Mouse (Mus musculus) limb, embryonic 11.5 days (tissue): ENCODE data around the gene Kif19a. TPM values are rescaled to one million over a fixed set of nuclear protein-coding genes. Genes with fewer than 3 reads are reported as not detected.

ENCODE experiments used
- ATAC-seq: fragments of 200-750 bp; cut with Nextera tagmentation; 2 replicates; pipeline ENCODE4 v1.8.0; 2017; ENCODE audit warnings: low read depth; ENCODE audit not compliant: insufficient number of reproducible peaks, low FRiP score, low TSS enrichment
- DNase-seq: peaks from one replicate; pipeline ENCODE4 v3.0.0-alpha.2; 2015; ENCODE audit warnings: low spot score
- H3K27ac ChIP-seq: fragments of 300-500 bp; sonication (generic); replicated peaks from 2 replicates; pipeline ENCODE4 v1.5.1; 2014; ENCODE audit warnings: low read depth, mild to moderate bottlenecking, low read length
- H3K27me3 ChIP-seq: fragments of 300-500 bp; sonication (generic); 2 replicates; pipeline ENCODE4 v1.6.1; 2014; ENCODE audit warnings: mild to moderate bottlenecking, low read length, mixed read lengths; ENCODE audit not compliant: control insufficient read depth, insufficient read depth
- H3K36me3 ChIP-seq: fragments of 300-500 bp; sonication (generic); 2 replicates; pipeline ENCODE4 v1.6.1; 2014; ENCODE audit warnings: mild to moderate bottlenecking, low read length, moderate library complexity, mixed read lengths; ENCODE audit not compliant: control insufficient read depth, insufficient read depth
- H3K4me1 ChIP-seq: fragments of 300-500 bp; sonication (generic); 2 replicates; pipeline ENCODE4 v1.6.1; 2014; ENCODE audit warnings: low read length, mixed read lengths; ENCODE audit not compliant: control insufficient read depth, insufficient read depth
- H3K4me2 ChIP-seq: fragments of 300-500 bp; sonication (generic); 2 replicates; pipeline ENCODE4 v1.6.1; 2014; ENCODE audit warnings: low read depth, mild to moderate bottlenecking, moderate library complexity; ENCODE audit not compliant: severe bottlenecking
- H3K4me3 ChIP-seq: fragments of 300-500 bp; sonication (generic); 2 replicates; pipeline ENCODE4 v1.5.1; 2014; ENCODE audit warnings: low read depth, low read length
- H3K9ac ChIP-seq: fragments of 300-500 bp; sonication (generic); 2 replicates; pipeline ENCODE4 v1.6.1; 2014; ENCODE audit warnings: mild to moderate bottlenecking, low read length
- H3K9me3 ChIP-seq: fragments of 300-500 bp; sonication (generic); 2 replicates; pipeline ENCODE4 v1.6.1; 2016; ENCODE audit warnings: low read length; ENCODE audit not compliant: control insufficient read depth
- WGBS: fragments of 180-500 bp; shearing (Covaris S2); extraction: QIAGEN DNeasy Blood & Tissue Kit; methylation state at CpG from one replicate; pipeline ENCODE4 v1.1.7; 2014; 5-methylcytosine and 5-hydroxymethylcytosine counted together
- polyA plus RNA-seq: library from polyadenylated mRNA; unstranded; fragments of >200 nt; fragmentation: Nextera tagmentation; extraction: Ambion mirVana; gene quantifications from 2 replicates; pipeline ENCODE4 v1.2.1, GENCODE M21; 2014

Kif19a gene
- polyA plus RNA-seq = 0.15 TPM in 1 of 2 replicates, not detected in the other

- Histone ChIP-seq H3K27ac (no peak within 1 kb of the TSS), H3K9ac (peak within 1 kb of the TSS; percentile 18; the same call in 1 of the 2 replicates)
Measured at GRCm38 (mm10) chr11:114764820-114765818, at the start of gene Kif19a. TSS of gene Kif19a (plus strand) at chr11:114765388.

GRCm38 (mm10) chr11:114715531-114715930 is 49.7 kb upstream of the Kif19a start:
- Histone ChIP-seq H3K9me3 (no peaks in the 10 kb centered on the region), H3K4me1 (no peaks in the 10 kb centered on the region), H3K36me3 (no peaks in the 10 kb centered on the region), H3K4me3 (no peak overlapping the region), H3K27ac (no peak overlapping the region), H3K27me3 (no peaks in the 10 kb centered on the region), H3K9ac (no peak overlapping the region), H3K4me2 (no peak overlapping the region)
- no peak for DNase-seq
- WGBS = 73% methylated on average over 7 of the region's 7 CpGs
- no peak for ATAC-seq

More at GRCm38 (mm10) chr11:114764820-114765818, at the start of gene Kif19a:
- 3% methylated on average over 51 of the region's 51 CpGs for WGBS
- H3K4me3 ChIP-seq = peak within 1 kb of the TSS; percentile 40
- ATAC-seq (peak; percentile 57; the same call in 1 of the 2 replicates), DNase-seq (peak; percentile 73)
- peaks cover 17% of the 10 kb centered on the region for H3K27me3 ChIP-seq
- H3K36me3 ChIP-seq = no peaks in the 10 kb centered on the region
- no peaks in the 10 kb centered on the region for H3K9me3 ChIP-seq
- H3K4me2 ChIP-seq = peak within 1 kb of the TSS; percentile 73
- peaks cover 3% of the 10 kb centered on the region; the same call in 1 of the 2 replicates for H3K4me1 ChIP-seq

GRCm38 (mm10) chr11:114720535-114720934 is 44.7 kb upstream of the Kif19a start:
- ATAC-seq = no peak
- Histone ChIP-seq H3K27ac (no peak overlapping the region), H3K4me1 (peaks cover 7% of the 10 kb centered on the region; the same call in 1 of the 2 replicates), H3K27me3 (no peaks in the 10 kb centered on the region), H3K4me3 (no peak overlapping the region), H3K9ac (no peak overlapping the region), H3K36me3 (no peaks in the 10 kb centered on the region), H3K9me3 (no peaks in the 10 kb centered on the region), H3K4me2 (no peak overlapping the region)
- DNase-seq = no peak
- WGBS = 91% methylated on average over 10 of the region's 10 CpGs

GRCm38 (mm10) chr11:114722438-114722837 is 42.8 kb upstream of the Kif19a start:
- Histone ChIP-seq H3K27ac (no peak overlapping the region), H3K9me3 (no peaks in the 10 kb centered on the region), H3K27me3 (no peaks in the 10 kb centered on the region), H3K9ac (no peak overlapping the region), H3K4me1 (peaks cover 12% of the 10 kb centered on the region), H3K36me3 (no peaks in the 10 kb centered on the region), H3K4me3 (no peak overlapping the region), H3K4me2 (no peak overlapping the region)
- DNase-seq = no peak
- ATAC-seq = no peak
- WGBS = 86% methylated on average over 8 of the region's 8 CpGs

- H3K27me3 ChIP-seq = no peaks in the 10 kb centered on the region
- H3K36me3 ChIP-seq = no peaks in the 10 kb centered on the region
- ATAC-seq (no peak), DNase-seq (no peak)
- peaks cover 15% of the 10 kb centered on the region for H3K4me1 ChIP-seq
- no peak overlapping the region for H3K4me2 ChIP-seq
- 73% methylated on average over 13 of the region's 13 CpGs for WGBS
- no peaks in the 10 kb centered on the region for H3K9me3 ChIP-seq
- H3K4me3 ChIP-seq = no peak overlapping the region
- no peak overlapping the region for H3K27ac ChIP-seq
- no peak overlapping the region for H3K9ac ChIP-seq
Measured at GRCm38 (mm10) chr11:114723030-114723429, 42.2 kb upstream of the Kif19a start.

- H3K9ac ChIP-seq = no peak overlapping the region
- no peaks in the 10 kb centered on the region for H3K27me3 ChIP-seq
- H3K4me3 ChIP-seq = no peak overlapping the region
- 51% methylated on average over 11 of the region's 11 CpGs for WGBS
- no peak overlapping the region; the same call in 1 of the 2 replicates for H3K4me2 ChIP-seq
- no peaks in the 10 kb centered on the region for H3K36me3 ChIP-seq
- ATAC-seq (no peak), DNase-seq (no peak)
- H3K27ac ChIP-seq = no peak overlapping the region
- peaks cover 15% of the 10 kb centered on the region for H3K4me1 ChIP-seq
- H3K9me3 ChIP-seq = no peaks in the 10 kb centered on the region
Measured at GRCm38 (mm10) chr11:114724787-114725590, 40.2 kb upstream of the Kif19a start.

GRCm38 (mm10) chr11:114726965-114727825 is 38.0 kb upstream of the Kif19a start, which contains the start of gene Dnaic2:
TSS of gene Dnaic2 (plus strand) at chr11:114727408.
- WGBS = 14% methylated on average over 34 of the region's 34 CpGs
- H3K4me3 ChIP-seq = peak within 1 kb of the TSS; percentile 14; the same call in 1 of the 2 replicates
- peak within 1 kb of the TSS; percentile 54 for H3K4me2 ChIP-seq
- DNase-seq (peak; percentile 80), ATAC-seq (peak; percentile 71; the same call in 1 of the 2 replicates)
- no peaks in the 10 kb centered on the region for H3K36me3 ChIP-seq
- H3K27ac ChIP-seq = no peak within 1 kb of the TSS
- no peaks in the 10 kb centered on the region for H3K27me3 ChIP-seq
- peak within 1 kb of the TSS; percentile 4; the same call in 1 of the 2 replicates for H3K9ac ChIP-seq
- H3K4me1 ChIP-seq = peaks cover 15% of the 10 kb centered on the region
- H3K9me3 ChIP-seq = no peaks in the 10 kb centered on the region
